17 mouse cellular contexts compared by ENCODE assay signal in the genomic region with DNA sequence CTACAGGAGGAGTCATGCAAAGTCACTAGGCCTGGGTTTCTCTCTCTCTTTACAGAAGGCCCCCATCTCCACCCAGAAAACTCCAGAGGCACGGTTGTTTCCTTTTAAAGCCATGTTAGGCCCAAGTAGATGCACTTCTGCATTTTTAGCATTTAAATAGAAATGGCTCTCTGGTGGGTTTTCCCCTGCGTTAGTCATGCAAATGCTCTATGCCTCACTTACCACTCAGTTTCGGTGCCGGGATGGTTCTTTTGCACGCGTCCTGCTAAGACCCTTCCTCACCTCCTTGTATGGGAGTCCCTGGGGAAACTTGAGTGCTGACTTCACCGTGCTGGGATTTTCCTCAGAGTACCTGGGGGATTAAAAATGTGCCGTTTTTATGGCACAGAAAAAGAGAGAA. TPM values are rescaled to one million over a fixed set of nuclear protein-coding genes. Genes with fewer than 3 reads are reported as not detected.
A peak's percentile ranks its signal among the peaks of the same experiment; 100 is the strongest.
DNase-seq lines count a peak whose midpoint lies in the region; ATAC-seq lines count a peak whose summit lies in the region.
"Had no signal": no experiment of that assay in that cellular context is flagged by ENCODE, and none has a peak within 500 bp of the region (broad histone marks: within the 10 kb centered on the region; RNA-seq: fewer than 3 reads in every experiment).

No protein-coding gene starts in this region.

- H3K4me3 ChIP-seq in embryonic facial prominence, embryonic 14.5 days (ENCODE audit: low read depth, low read length): no peak overlapping the region
- H3K4me3 ChIP-seq in embryonic facial prominence, embryonic 10.5 days: no peak overlapping the region
- no peak overlapping the region for H3K4me3 ChIP-seq in kidney, embryonic 15.5 days (replicated peaks)
- H3K4me3 ChIP-seq: embryonic facial prominence, embryonic 13.5 days; limb, embryonic 13.5 days had no signal

- no peak overlapping the region for H3K4me2 ChIP-seq in embryonic facial prominence, embryonic 14.5 days (ENCODE audit: low read depth, low read length)
- H3K4me2 ChIP-seq in kidney, embryonic 15.5 days: no peak overlapping the region
- H3K4me2 ChIP-seq: embryonic facial prominence, embryonic 13.5 days; limb, embryonic 13.5 days had no signal

- DNase-seq in embryonic facial prominence, embryonic 14.5 days (ENCODE audit: low spot score): peak; percentile 4
- no peak for DNase-seq in embryonic facial prominence, embryonic 10.5 days (ENCODE audit: low spot score)
- peak; percentile 20 for DNase-seq in skeletal muscle tissue, adult 2 months (ENCODE audit: low read depth, low spot score)
- DNase-seq in adrenal gland, adult 18-20 months (ENCODE audit: low spot score in 2 of 2): no peak
- DNase-seq in layer of hippocampus, adult 9-10 months (ENCODE audit: low spot score): no peak
- DNase-seq: cerebellum, adult 9-11 months; forebrain, postnatal 0 days; gastrocnemius, postnatal 36 days; heart, postnatal 36 days; layer of hippocampus, postnatal 36 days; right cerebral cortex, postnatal 25 days had no signal

- H3K4me1 ChIP-seq in embryonic facial prominence, embryonic 14.5 days (ENCODE audit: control insufficient read depth, insufficient read depth, low read length): no peaks in the 10 kb centered on the region
- peaks cover 6% of the 10 kb centered on the region; the same call in 1 of the 2 replicates for H3K4me1 ChIP-seq in embryonic facial prominence, embryonic 10.5 days
- H3K4me1 ChIP-seq in kidney, embryonic 15.5 days: peaks cover 6% of the 10 kb centered on the region; the same call in 1 of the 2 replicates
- H3K4me1 ChIP-seq: limb, embryonic 13.5 days had no signal

- no peak overlapping the region for H3K9ac ChIP-seq in embryonic facial prominence, embryonic 14.5 days (ENCODE audit: low read depth, low read length)
- no peak overlapping the region for H3K9ac ChIP-seq in kidney, embryonic 15.5 days
- H3K9ac ChIP-seq: embryonic facial prominence, embryonic 13.5 days; forebrain, postnatal 0 days; limb, embryonic 13.5 days had no signal

- H3K27ac ChIP-seq in embryonic facial prominence, embryonic 14.5 days (replicated peaks; ENCODE audit: low read depth, low read length): no peak overlapping the region
- no peak overlapping the region for H3K27ac ChIP-seq in embryonic facial prominence, embryonic 10.5 days (replicated peaks)
- no peak overlapping the region for H3K27ac ChIP-seq in kidney, embryonic 15.5 days
- H3K27ac ChIP-seq: embryonic facial prominence, embryonic 13.5 days; limb, embryonic 13.5 days had no signal

- no peaks in the 10 kb centered on the region for H3K27me3 ChIP-seq in embryonic facial prominence, embryonic 14.5 days (replicated peaks; ENCODE audit: control insufficient read depth, insufficient read depth, low read length)
- H3K27me3 ChIP-seq in embryonic facial prominence, embryonic 10.5 days (replicated peaks; ENCODE audit: low read depth, poor library complexity, severe bottlenecking): no peaks in the 10 kb centered on the region
- H3K27me3 ChIP-seq in kidney, embryonic 15.5 days: no peaks in the 10 kb centered on the region
- H3K27me3 ChIP-seq: embryonic facial prominence, embryonic 13.5 days; limb, embryonic 13.5 days had no signal

- WGBS in embryonic facial prominence, embryonic 14.5 days: 63% methylated on average over 8 of the region's 8 CpGs
- 70% methylated on average over 8 of the region's 8 CpGs for WGBS in embryonic facial prominence, embryonic 10.5 days
- 65% methylated on average over 8 of the region's 8 CpGs for WGBS in kidney, embryonic 15.5 days

- H3K9me3 ChIP-seq in embryonic facial prominence, embryonic 14.5 days (ENCODE audit: control insufficient read depth, low read length): no peaks in the 10 kb centered on the region
- no peaks in the 10 kb centered on the region for H3K9me3 ChIP-seq in embryonic facial prominence, embryonic 10.5 days
- H3K9me3 ChIP-seq in kidney, embryonic 15.5 days (replicated peaks): no peaks in the 10 kb centered on the region
- H3K9me3 ChIP-seq: embryonic facial prominence, embryonic 13.5 days; limb, embryonic 13.5 days had no signal

- H3K36me3 ChIP-seq in embryonic facial prominence, embryonic 14.5 days (ENCODE audit: control insufficient read depth, insufficient read depth, low read length): no peaks in the 10 kb centered on the region
- H3K36me3 ChIP-seq in embryonic facial prominence, embryonic 10.5 days (replicated peaks): no peaks in the 10 kb centered on the region
- H3K36me3 ChIP-seq in kidney, embryonic 15.5 days: no peaks in the 10 kb centered on the region
- H3K36me3 ChIP-seq: embryonic facial prominence, embryonic 13.5 days; limb, embryonic 13.5 days had no signal

- no peak for ATAC-seq in embryonic facial prominence, embryonic 14.5 days (ENCODE audit: low read depth)
- ATAC-seq in CD4-positive, CD25-positive, alpha-beta regulatory T cell, adult 4 months: peak; percentile 39
- ATAC-seq in common myeloid progenitor, adult 5-6 weeks (replicated peaks; ENCODE audit: low read depth, poor library complexity, severe bottlenecking): peak; percentile 9; the same call in 1 of the 2 replicates
- no peak for ATAC-seq in kidney, embryonic 15.5 days (replicated peaks; ENCODE audit: low FRiP score)
- ATAC-seq: forebrain, postnatal 0 days; lung, postnatal 0 days had no signal

RNA-seq across cellular contexts. Expression of a gene that starts 44.4 kb away (rescaled TPM):
- polyA plus RNA-seq in embryonic facial prominence, embryonic 14.5 days (2014; fragmentation: Nextera tagmentation; extraction: Ambion mirVana): 23.6 TPM in 2 replicates
- 28.6 and 29.4 TPM in 2 replicates for polyA plus RNA-seq in embryonic facial prominence, embryonic 10.5 days (2016; fragmentation: Nextera tagmentation; extraction: Ambion mirVana)
- 1 to 10 TPM in 1 of 2 experiments, under 1 TPM in 1; 0.96 to 1.8 TPM for polyA plus RNA-seq in CD4-positive, CD25-positive, alpha-beta regulatory T cell, adult 4 months (2017; shearing (Covaris generic))
- 37.1 and 52.5 TPM in 2 replicates for total RNA-seq in common myeloid progenitor, adult 5-6 weeks (2017)
- total RNA-seq in adrenal gland, adult 18-20 months (2021): 1 to 10 TPM; 5.2 to 7.3 TPM
- polyA plus RNA-seq in kidney, embryonic 15.5 days (2015; fragmentation: Nextera tagmentation; extraction: Ambion mirVana): 25.1 and 26.6 TPM in 2 replicates

RNA-seq across cellular contexts. Expression of a gene that starts 55.3 kb away (rescaled TPM):
- 29.1 and 29.2 TPM in 2 replicates for polyA plus RNA-seq in embryonic facial prominence, embryonic 14.5 days (2014; fragmentation: Nextera tagmentation; extraction: Ambion mirVana)
- polyA plus RNA-seq in embryonic facial prominence, embryonic 10.5 days (2016; fragmentation: Nextera tagmentation; extraction: Ambion mirVana): 30.7 and 32.4 TPM in 2 replicates
- polyA plus RNA-seq in CD4-positive, CD25-positive, alpha-beta regulatory T cell, adult 4 months (2017; shearing (Covaris generic)): 10 to 100 TPM; 55.9 to 89.2 TPM
- 62.2 and 66.2 TPM in 2 replicates for total RNA-seq in common myeloid progenitor, adult 5-6 weeks (2017)
- 10 to 100 TPM; 12.9 to 13.6 TPM for total RNA-seq in adrenal gland, adult 18-20 months (2021)
- polyA plus RNA-seq in kidney, embryonic 15.5 days (2015; fragmentation: Nextera tagmentation; extraction: Ambion mirVana): 29.2 and 32.8 TPM in 2 replicates

Comparison
In these comparisons a context has a peak if more than half of its experiments do, and no peak if none do; other contexts are left out.
1. DNase-seq: peak in embryonic facial prominence, embryonic 14.5 days (single experiment) and skeletal muscle tissue, adult 2 months (single experiment); none in embryonic facial prominence, embryonic 10.5 days (single experiment), adrenal gland, adult 18-20 months (0 of 2) and layer of hippocampus, adult 9-10 months (single experiment).
2. ATAC-seq: peak in CD4-positive, CD25-positive, alpha-beta regulatory T cell, adult 4 months (single experiment) and common myeloid progenitor, adult 5-6 weeks (single experiment); none in embryonic facial prominence, embryonic 14.5 days (single experiment) and kidney, embryonic 15.5 days (single experiment).